Mouse (Mus musculus) 416B (cell line): Measurements from ENCODE around the gene Fyco1.
A peak's percentile ranks its signal among the peaks of the same experiment; 100 is the strongest.
"Not testable (repeated sequence)": the region's sequence is repeated elsewhere in the genome, so short reads cannot be mapped to it uniquely, and the experiment has no call there.

Experiments used
- DNase-seq: peaks from one replicate; pipeline ENCODE4 v3.0.0; 2011; ENCODE audit warnings: low read depth

The Fyco1 gene

DNA sequence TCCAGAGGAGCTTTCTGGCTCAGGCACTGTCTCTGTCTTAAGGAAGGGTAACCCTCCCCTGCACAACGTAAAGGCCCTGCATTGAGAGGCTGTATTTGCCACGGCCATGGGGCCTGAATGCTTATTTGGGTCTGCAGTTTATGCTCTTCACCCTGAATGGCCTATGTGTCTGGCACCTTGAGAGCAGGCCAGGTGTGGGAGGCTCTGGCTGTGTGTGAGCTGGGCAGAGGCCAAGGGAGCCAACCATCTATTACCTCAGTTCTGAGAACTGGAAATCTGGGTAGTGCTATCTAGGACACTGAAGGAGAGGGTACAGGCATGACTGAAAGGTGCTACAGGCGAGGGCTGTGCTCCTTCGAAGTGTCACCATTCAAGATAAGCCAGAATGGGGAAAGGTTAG, 36.9 kb downstream of the Fyco1 start:
- DNase-seq, result no peak

GRCm38 (mm10) chr9:123814326-123814725, 37.4 kb downstream of the Fyco1 start:
- DNase-seq, result peak; percentile 78

- DNase-seq, result peak; percentile 36
Measured at GRCm38 (mm10) chr9:123811831-123812230, 39.9 kb downstream of the Fyco1 start.

- DNase-seq, result no peak
Measured at GRCm38 (mm10) chr9:123808583-123808982, 43.1 kb downstream of the Fyco1 start.

GRCm38 (mm10) chr9:123806267-123806666, 45.4 kb downstream of the Fyco1 start, which contains the start of gene Cxcr6:
Gene Cxcr6 (plus strand): TSS chr9:123806475.
- DNase-seq, result no peak

- no peak for DNase-seq
Measured at GRCm38 (mm10) chr9:123805241-123805640, 46.5 kb downstream of the Fyco1 start.

DNA sequence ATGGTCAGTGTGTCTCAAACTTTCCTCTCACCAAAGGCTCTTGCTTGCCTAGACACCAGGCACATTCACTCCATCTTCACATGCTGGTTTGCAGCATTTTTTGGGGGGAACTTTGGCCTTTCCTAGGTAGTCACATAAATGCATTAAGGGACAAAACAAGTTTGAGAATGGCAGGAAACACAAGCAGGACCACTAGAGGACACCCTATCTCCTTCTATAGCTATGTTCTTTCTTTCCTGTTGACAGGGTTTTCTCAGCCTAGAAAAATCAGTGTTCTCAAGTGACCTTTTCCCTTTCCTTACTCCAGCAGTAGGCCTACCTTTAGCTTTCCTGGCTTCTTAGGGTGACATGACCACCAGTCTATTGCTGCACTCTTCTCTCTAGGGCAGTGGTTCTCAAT, 48.8 kb downstream of the Fyco1 start:
- DNase-seq, result peak; percentile 38

GRCm38 (mm10) chr9:123802421-123802820, 49.3 kb downstream of the Fyco1 start:
- no peak for DNase-seq

DNA sequence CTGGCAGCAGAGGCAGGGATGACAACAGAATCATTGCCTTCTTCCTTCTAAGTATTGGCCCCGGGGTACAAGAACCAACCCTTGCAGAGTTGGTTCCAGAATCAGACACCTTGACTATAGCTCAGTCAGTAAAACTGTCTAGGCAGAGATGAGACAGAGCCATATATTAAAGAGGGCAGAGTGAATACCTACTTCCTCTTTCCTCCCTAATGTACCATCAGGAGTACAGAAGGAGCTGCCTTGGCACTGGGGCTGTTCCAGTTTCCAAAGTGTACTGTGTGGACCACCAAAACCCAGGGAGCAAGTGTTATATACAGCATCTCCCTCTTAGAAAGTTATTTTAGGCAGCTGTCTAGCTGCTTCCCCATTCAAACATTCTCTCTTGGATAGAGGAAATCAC, 50.2 kb downstream of the Fyco1 start:
- DNase-seq, result no peak

- DNase-seq, result peak; percentile 65
Measured at GRCm38 (mm10) chr9:123796174-123796573, 55.5 kb downstream of the Fyco1 start.

DNA sequence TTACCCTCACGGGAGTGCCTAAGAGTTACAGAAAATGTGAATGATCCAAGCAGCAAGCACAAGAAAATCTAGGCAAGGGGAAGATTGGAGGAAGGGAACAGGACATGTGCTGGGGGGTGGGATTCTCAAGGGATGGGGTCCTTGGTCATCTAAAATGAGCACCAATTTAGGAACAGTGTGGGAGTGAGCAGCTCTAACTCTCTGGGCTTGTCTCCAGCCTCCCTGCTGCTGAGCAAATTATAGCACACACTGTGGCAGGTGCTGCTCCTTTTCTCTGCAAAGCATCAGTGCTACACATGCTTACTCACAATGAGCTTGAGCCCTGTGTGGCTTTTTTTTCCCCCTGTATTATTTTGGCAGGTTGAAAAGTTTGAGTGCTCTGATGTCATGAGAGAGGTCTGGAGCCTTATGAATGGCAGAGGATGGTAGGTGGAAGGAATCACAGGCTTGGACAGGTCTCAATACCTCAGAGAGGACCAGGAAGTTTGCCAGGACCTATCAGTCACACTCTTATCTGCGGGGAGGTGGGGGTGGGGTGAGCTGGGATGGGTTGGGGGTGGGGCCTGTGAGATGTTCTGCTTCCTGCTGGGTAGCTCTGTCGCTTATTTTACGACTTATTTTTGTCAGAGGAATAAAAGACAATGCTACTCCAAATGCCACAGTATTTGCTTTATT, 62.7 kb downstream of the Fyco1 start:
- no peak for DNase-seq

DNA sequence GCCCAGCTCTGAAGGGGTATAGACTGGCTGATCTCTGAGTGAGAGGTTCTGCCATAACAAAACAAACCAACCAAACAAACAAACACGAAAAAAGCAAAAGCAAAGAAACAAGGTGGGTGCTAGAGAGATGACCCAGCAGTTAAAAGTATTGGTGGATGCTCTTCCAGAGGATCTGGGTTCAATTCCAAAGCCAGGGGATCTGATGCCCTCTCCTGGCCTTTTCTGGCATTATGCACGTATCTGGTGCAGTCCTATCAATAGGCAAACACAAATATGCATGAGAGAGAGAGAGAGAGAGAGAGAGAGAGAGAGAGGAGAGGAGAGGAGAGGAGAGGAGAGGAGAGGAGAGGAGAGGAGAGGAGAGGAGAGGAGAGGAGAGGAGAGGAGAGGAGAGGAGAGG, 78.4 kb downstream of the Fyco1 start:
- DNase-seq, result peak; percentile 51

DNA sequence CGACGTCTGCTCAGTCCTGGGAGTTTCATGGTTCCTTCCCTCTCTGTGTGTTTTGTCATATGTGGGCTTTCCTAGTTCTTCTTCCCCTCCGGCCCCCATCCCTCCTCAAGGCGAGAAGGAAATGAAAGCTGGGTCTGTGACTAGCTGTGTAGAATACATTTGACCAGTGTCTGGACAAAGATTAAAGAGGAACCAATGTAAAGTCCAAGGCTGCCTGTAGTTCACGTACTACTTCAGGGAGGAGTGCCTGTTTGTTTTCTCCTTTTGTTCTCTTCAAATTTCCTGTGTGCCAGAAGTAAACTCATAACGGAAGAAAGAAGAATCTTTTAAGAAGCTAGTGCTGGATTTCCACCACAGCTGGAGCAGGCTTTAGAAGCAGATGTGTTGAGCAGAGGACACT, 82.2 kb downstream of the Fyco1 start:
- no peak for DNase-seq

DNA sequence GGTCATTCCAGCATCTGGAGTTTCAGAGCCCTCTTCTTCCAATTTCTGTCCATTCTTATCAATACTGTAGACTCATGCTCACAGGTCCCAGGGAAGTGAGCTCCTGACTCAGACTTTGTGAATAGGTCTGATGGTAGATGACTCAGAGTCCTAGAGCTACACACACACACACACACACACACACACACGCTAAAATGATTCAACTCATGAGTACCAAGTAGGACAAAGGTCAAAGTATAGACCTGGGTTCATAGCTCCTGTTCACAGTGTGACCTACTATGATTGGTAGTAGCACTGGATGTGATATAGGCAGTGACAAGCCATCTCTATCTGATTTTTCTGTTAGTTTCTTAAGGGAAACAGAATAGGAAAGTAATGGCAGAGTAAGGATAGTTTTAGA, 83.3 kb downstream of the Fyco1 start:
- peak; percentile 53 for DNase-seq

DNA sequence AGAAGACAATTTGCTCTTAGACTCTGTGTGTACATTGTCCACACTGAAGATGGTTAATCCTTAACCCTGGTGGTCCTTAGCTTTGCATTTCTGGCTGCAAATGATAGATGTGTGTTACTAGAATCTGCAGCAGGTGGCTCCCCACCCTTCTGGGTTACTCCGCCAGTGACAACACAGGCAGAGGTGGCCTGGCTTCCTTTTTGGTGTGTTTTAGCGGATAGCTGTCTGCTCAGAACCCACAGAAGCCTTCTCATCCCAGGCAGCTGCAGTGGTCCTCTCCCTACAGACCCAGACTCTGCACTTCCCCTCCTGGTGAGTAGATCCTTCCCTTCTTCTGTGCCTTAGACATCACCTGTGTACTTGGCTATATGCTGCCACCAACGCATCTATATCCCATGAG, 84.7 kb downstream of the Fyco1 start:
- DNase-seq, result no peak

DNA sequence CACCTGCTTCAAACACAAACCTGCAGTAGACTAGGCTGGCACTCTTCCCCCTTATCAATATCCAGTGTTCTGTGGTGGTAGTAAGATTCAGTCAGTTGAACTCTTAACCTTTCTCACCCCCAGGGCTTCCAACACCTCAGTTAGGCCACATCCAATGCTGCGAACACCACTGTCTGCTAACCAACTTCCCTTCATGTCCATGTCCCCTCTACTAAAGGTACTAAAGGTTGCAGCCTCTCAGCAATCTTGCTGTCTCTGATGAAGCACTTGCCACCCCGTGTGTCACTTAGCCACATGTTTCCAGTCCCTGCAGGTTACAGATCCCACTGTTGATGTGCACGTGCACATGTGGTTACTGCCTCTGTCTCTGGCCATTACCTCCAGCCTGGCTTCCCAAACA, 87.9 kb downstream of the Fyco1 start:
- DNase-seq, result no peak

DNA sequence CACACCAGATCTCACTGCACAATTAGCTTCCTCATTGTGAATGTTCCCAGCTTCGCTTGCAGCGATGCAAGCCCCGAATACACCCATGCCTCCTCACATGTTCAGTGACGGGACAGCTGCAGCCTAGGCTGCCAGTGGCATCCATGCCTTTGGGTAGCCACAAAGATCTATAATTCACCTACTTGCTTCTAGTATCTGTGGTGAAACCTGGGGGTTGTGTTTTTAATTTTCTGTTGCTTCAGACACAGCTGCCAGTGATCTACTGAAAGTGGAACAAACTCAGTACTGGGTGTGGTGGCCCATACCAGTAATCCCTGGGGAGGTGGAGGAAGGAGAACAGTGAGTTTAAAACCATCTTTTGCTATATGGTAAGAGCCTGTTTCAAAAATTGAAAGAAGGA, 88.8 kb downstream of the Fyco1 start:
- DNase-seq, result no peak

- no peak for DNase-seq
Measured at GRCm38 (mm10) chr9:123760806-123761205, 90.9 kb downstream of the Fyco1 start.

GRCm38 (mm10) chr9:123758645-123759044, 93.1 kb downstream of the Fyco1 start:
- DNase-seq, result no peak

- DNase-seq, result no peak
Measured at GRCm38 (mm10) chr9:123758156-123758555, 93.5 kb downstream of the Fyco1 start.

DNA sequence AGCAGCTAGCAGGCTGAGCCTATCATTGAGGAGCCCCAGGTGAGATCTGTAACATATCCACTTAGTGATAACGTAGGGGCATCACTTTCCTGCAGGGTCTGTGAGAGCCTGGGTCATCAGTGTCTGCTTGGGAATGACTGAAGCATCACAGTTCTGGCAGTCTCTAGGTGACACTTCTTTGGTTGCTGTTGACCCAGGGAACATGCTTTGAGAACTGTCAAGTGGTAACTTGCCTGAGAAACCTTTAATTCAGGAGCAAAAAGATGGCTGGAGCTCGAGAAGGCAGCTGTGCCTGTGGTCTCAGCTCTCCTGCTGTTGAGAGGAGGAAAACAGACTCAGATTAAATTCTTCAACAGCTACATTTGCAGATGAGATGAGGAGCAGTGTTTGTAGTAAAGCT, 94.4 kb downstream of the Fyco1 start:
- DNase-seq, result no peak

DNA sequence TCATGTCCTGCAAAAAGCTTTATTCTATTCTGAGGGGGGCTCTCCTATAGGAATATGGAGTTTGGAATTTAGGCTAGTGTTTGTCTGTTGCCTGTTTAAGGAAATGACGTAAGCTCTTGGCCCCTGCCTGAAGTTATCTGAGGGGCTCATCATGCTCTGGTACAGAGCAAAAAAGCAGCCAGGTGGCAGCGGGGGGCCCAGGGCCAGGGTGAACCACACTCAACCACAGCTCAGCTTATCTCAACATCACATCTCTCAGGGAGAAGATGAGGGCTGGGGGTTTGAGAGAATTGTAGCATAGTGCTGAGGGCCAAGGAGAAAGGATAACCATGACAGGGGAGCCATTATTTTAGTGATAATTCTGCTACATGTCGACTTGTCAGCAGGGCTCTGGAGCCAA, 94.9 kb downstream of the Fyco1 start:
- DNase-seq, result no peak

GRCm38 (mm10) chr9:123754333-123754732, 97.4 kb downstream of the Fyco1 start:
- peak; percentile 77 for DNase-seq

- DNase-seq, result not testable (repeated sequence)
Measured at GRCm38 (mm10) chr9:123749687-123750086, 102.0 kb downstream of the Fyco1 start.
